Mouse (Mus musculus) central nervous system, embryonic 14 days (tissue): ENCODE results near the gene Tradd. TPM values are rescaled to one million over a fixed set of nuclear protein-coding genes. Genes with fewer than 3 reads are reported as not detected.

Experiments used
- polyA plus RNA-seq: library from polyadenylated mRNA; depleted of rRNA; stranded (reverse); fragments of >200 nt; gene quantifications from 2 replicates; pipeline ENCODE4 v1.2.3, GENCODE M21; 2012; rRNA removed

The Tradd gene
- 8.9 and 10.0 TPM in 2 replicates for polyA plus RNA-seq

DNA sequence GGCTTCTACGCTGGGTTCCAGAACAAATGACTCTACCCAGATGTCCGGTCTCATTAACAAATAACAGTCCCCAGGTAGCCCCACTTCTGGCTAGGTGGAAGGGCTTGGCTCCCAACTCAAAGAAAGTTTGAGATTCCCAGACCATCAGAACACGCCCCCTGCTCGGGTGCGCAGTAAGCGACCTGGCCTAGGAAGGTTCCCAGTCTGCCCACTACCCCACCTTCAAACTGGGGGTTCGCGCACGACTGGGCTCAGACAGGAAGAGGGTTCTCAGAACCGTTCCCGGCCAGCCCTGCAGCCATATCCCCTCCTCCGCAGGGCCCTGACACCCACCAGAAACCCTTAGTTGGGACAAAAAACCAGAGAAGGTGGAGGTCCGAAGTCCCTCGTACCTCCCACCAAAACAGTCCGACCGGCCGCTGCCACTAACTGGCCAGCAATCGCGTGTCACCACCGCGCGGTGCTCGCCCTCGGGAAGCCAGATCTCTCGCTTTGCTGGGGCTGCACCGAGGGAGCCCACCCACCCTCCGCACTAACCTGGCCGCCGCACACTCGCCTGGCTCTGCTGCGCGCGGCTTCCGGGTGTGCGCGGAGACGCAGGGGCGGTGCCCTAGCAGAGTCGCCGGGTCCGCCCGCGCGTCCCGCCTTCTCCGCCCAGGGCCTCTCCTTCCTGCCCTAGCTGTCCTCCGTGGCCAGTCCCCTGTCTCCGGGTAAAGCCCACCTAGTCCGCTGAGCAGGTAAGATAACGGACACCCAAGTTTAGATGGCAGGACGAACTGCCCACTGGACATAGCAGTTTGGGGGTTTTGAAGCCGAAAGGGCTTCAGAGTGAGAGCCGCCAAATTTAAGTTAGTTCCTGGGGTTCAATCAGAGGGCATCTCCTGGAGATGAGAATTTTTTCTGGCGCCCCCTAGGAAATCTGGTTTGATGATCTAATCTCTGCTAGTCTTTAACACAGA is at the start of gene Tradd, which contains the start of gene Fbxl8:
Gene Tradd (minus strand): TSS at position 586 of the 959 bp plus-strand sequence.
Gene Fbxl8 (plus strand): TSS at position 625 of the 959 bp plus-strand sequence.

GRCm38 (mm10) chr8:105305211-105306145 is 41.1 kb upstream of the Tradd start, which contains the start of gene Elmo3:
Gene Elmo3, plus strand, starts transcription at chr8:105305601.

DNA sequence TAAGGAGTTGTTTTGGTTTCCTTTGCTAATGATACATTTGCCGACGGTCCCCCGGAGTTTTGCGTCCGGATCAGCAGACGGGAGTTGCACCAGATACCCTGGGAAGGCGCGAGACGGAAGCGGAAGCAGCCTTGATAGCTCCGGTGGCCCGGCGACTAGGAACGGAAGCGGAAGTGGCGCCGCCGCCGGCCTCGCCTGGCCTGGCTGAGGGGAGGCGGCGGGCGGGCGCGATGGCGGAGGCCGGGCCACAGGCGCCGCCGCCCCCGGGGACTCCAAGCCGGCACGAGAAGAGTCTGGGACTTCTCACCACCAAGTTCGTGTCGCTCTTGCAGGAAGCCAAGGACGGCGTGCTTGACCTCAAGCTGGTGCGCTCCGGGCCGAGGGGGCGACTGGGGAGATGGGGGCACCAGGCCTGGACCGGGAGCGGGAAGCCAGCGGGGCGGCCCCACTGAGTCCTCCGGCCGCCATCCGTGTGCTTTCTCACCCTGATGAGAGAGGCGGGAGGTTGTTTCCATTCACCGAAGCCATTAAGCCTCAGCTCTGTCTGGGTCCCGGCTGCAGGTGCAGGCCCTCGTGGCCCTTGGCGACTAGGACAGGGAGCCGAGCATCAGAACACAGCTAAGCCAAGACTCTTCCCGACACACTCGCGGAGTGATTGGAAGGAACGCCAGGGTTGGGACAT is 33.2 kb upstream of the Tradd start, which contains the start of gene E2f4:
Gene E2f4 (plus strand): TSS at position 153 of the 682 bp plus-strand sequence.

DNA sequence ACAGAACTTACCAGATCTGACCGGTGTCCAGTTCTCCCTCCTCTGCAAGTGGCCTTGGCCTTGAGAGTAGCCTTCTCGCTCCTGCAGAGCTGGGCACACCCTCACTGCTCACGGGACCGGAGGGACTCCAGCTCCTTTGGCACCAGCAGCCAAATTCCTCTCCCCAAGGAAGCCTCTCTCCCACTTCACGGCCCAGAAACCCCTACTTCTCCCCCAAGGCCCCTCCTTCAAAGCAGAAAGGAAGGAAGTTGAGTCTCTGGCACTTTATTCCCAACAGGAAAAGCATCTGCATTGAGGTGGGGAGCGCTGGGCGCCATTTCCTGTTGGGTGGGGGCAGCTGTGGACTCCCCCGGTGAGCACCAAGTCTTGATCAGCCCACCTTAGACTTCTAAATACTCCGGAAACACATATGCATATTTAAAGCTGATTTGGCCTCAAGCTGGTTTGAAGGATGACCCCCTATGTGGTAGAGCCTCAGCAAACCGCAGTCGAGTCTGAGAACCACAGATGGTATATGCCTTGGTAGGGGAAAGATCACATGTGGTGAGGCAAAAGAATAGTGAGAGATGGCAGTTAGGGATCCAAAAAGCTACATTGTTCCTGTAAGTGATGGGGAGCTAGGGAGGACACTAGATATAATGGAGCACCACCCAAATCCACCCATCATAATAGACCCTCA is 31.6 kb upstream of the Tradd start, which contains the start of gene Exoc3l:
Gene Exoc3l (minus strand): TSS at position 207 of the 679 bp plus-strand sequence.

GRCm38 (mm10) chr8:105289805-105290460 is 25.5 kb upstream of the Tradd start, which contains the start of gene 4931428F04Rik:
Gene 4931428F04Rik, minus strand, starts transcription at chr8:105289864.

DNA sequence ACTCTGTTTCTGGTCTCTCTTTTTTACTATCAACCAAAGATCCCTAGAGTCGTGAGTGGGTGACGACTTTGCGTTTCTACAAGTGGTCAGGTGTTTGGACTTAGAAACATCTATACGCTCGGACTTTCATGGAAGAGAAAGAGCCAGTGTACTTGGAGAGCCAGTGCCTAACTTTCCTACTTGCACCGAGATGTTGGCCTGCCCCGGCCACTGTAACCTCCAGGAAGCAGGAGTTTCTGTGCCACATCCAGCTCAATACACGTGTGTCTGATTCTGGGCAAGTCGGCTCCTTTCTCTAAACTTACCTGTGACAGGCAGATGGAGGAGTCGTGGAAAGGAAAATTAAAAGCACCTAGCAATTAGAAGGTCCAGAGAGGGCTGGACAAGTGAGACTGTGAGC is 11.4 kb upstream of the Tradd start, which contains the start of gene Nol3:
Gene Nol3 (plus strand): TSS at position 301 of the 400 bp plus-strand sequence.

GRCm38 (mm10) chr8:105269461-105269947 is 5.1 kb upstream of the Tradd start, which contains the start of gene Hsf4:
Gene Hsf4, plus strand, starts transcription at chr8:105269801.

DNA sequence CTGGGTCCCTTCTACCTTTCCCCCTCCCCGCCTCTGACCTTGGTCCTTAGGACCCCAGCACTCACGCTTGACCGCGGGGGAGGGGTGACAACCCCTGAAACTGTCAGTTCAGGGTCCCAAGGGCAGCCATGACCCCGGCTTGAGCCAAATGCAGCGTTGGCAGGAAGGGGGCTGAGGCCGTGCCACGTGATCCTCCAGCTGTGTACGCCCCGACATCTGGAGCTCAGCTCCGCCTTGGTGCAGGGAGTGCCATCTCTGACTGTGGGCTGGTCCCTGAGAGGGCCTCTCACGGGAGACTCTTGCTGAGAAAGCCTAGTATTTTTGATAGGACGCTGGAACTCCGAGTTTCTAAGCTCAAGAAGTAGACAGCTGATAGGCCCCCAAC is 9.5 kb downstream of the Tradd start, which contains the start of gene B3gnt9:
Gene B3gnt9 (minus strand): TSS at position 188 of the 385 bp plus-strand sequence.

DNA sequence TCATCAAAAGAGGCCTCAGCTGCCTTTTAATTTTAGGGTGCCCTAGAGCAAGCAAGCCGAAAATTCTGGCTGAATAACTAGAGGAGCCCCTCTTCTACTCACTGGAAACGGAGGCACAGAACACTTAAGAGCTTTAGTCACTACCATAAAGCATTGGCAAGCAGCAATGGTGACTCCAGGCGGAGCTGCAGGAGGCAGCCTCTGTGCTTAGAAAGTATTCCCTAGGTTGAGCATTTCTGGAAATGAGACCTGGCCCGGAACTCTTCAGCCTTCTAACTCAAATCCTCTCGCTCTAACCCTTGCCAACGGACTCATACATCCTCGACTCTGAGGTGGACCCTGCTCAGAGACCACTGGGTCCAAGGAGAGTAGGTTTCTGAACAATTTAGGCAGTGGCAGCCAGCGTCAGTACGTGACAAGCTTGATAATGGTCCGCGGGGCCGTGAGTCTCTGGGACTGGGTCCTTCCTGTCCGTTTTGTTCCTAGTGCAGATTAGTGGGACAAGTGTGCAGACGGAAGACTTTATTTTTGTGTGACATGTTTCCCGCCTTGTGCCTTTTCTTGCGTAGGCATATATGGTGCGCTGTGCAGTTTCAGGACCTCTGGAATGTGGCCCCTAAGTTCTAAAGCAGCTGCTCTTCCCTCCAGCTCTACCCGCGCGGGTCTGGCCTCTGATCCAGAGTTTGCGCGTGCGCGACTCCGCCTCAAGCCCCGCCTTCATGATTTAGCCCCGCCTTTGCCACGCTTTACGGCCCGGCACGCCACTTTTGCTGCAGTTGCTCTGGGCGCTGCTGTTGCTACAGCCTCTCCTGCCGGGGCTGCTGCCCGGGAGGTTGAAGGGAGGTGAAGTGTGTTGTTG is 39.8 kb downstream of the Tradd start, which contains the start of gene D230025D16Rik:
Gene D230025D16Rik (plus strand): TSS at position 733 of the 859 bp plus-strand sequence.

Other genes starting within 250 kb of the Tradd start
- not detected in 2 replicates for gene Ces3a, start 216.0 kb downstream of the Tradd start, polyA plus RNA-seq
- not detected in 2 replicates for gene Ces3b, start 180.9 kb downstream of the Tradd start, polyA plus RNA-seq
- gene Ces4a, start 132.8 kb downstream of the Tradd start, polyA plus RNA-seq, result 0.05 TPM in 1 of 2 replicates, not detected in the other
- 25.0 and 35.6 TPM in 2 replicates for gene Cbfb, start 93.9 kb downstream of the Tradd start, polyA plus RNA-seq
- gene D230025D16Rik, start 39.5 kb downstream of the Tradd start, polyA plus RNA-seq, result 29.8 and 31.5 TPM in 2 replicates
- gene B3gnt9, start 9.5 kb downstream of the Tradd start, polyA plus RNA-seq, result 6.7 and 13.8 TPM in 2 replicates
- 0.97 and 1.5 TPM in 2 replicates for gene Fbxl8, start within 50 bp of the Tradd start, polyA plus RNA-seq
- 0.53 and 0.60 TPM in 2 replicates for gene Hsf4, start 5.2 kb upstream of the Tradd start, polyA plus RNA-seq
- gene Nol3, start 11.5 kb upstream of the Tradd start, polyA plus RNA-seq, result 1.5 and 2.1 TPM in 2 replicates
- 154 and 165 TPM in 2 replicates for gene 4931428F04Rik, start 25.3 kb upstream of the Tradd start, polyA plus RNA-seq
- 12.5 and 15.1 TPM in 2 replicates for gene Exoc3l, start 31.5 kb upstream of the Tradd start, polyA plus RNA-seq
- 105 and 107 TPM in 2 replicates for gene E2f4, start 33.1 kb upstream of the Tradd start, polyA plus RNA-seq
- gene Elmo3, start 41.0 kb upstream of the Tradd start, polyA plus RNA-seq, result 2.2 and 3.3 TPM in 2 replicates
- 1.9 and 2.4 TPM in 2 replicates for gene Lrrc29, start 61.7 kb upstream of the Tradd start, polyA plus RNA-seq
- 123 and 125 TPM in 2 replicates for gene Tmem208, start 61.7 kb upstream of the Tradd start, polyA plus RNA-seq
- 7.1 and 11.0 TPM in 2 replicates for gene Fhod1, start 83.3 kb upstream of the Tradd start, polyA plus RNA-seq
- gene Slc9a5, start 84.2 kb upstream of the Tradd start, polyA plus RNA-seq, result 40.7 and 42.5 TPM in 2 replicates
- 9.4 and 10.1 TPM in 2 replicates for gene Plekhg4, start 108.7 kb upstream of the Tradd start, polyA plus RNA-seq
- gene Kctd19, start 148.9 kb upstream of the Tradd start, polyA plus RNA-seq, result 0.04 and 0.05 TPM in 2 replicates
- 1.4 and 1.6 TPM in 2 replicates for gene Lrrc36, start 149.0 kb upstream of the Tradd start, polyA plus RNA-seq
- gene Tppp3, start 206.9 kb upstream of the Tradd start, polyA plus RNA-seq, result 75.6 and 110 TPM in 2 replicates
- 40.0 and 48.8 TPM in 2 replicates for gene Zdhhc1, start 232.3 kb upstream of the Tradd start, polyA plus RNA-seq